Mouse (Mus musculus) CH12.LX (cell line): ENCODE measurements around the gene Sipa1l3. TPM values are rescaled to one million over a fixed set of nuclear protein-coding genes. Genes with fewer than 3 reads are reported as not detected.

Experiments
- DNase-seq: peaks from one replicate; pipeline ENCODE4 v3.0.0-alpha.2; 2013; ENCODE audit errors: extremely low read depth
- H3K27ac ChIP-seq: 2 replicates; pipeline ENCODE4 v1.5.1; 2012; ENCODE audit warnings: low read depth, mild to moderate bottlenecking, control low read depth, moderate library complexity; ENCODE audit not compliant: insufficient read depth
- H3K27me3 ChIP-seq: replicated peaks from 2 replicates; pipeline ENCODE3; 2012; ENCODE audit warnings: inconsistent platforms
- H3K36me3 ChIP-seq, 2 experiments: replicated peaks in 1 of 2; 2 replicates each; pipeline versions ENCODE3 to v1.6.1; 2012; ENCODE audit warnings: inconsistent platforms in 1 of 2, low read length in 1 of 2, mild to moderate bottlenecking in 1 of 2, mixed read lengths in 1 of 2, moderate library complexity in 1 of 2; ENCODE audit not compliant: control insufficient read depth in 1 of 2, insufficient read depth in 1 of 2
- H3K4me1 ChIP-seq, 2 experiments: 2 replicates each; pipeline ENCODE4 v1.6.1; 2012; ENCODE audit warnings: inconsistent platforms in 1 of 2, moderate library complexity in 1 of 2; ENCODE audit not compliant: insufficient read depth in 2 of 2, control insufficient read depth in 1 of 2
- H3K4me2 ChIP-seq: 2 replicates; pipeline ENCODE4 v1.6.1; 2012; ENCODE audit warnings: low read depth, mild to moderate bottlenecking, control low read depth; ENCODE audit not compliant: poor library complexity, insufficient read depth, severe bottlenecking
- H3K4me3 ChIP-seq, 3 experiments: fragments of 150-350 bp in 1 of 3; sonication (generic) in 1 of 3; replicated peaks in 1 of 3; 2 replicates each; pipeline versions ENCODE3 to v1.5.1; 2011 to 2012; ENCODE audit warnings: low read depth in 2 of 3, low read length in 2 of 3, mild to moderate bottlenecking in 2 of 3, moderate library complexity in 2 of 3, control low read depth in 1 of 3, improper control_type of control experiment in 1 of 3, inconsistent platforms in 1 of 3, mixed read lengths in 1 of 3; ENCODE audit not compliant: poor library complexity in 1 of 3
- H3K79me2 ChIP-seq: replicated peaks from 2 replicates; pipeline ENCODE4 v1.6.1; 2012; ENCODE audit warnings: mild to moderate bottlenecking, moderate library complexity; ENCODE audit not compliant: control insufficient read depth, poor library complexity, insufficient read depth, severe bottlenecking; ENCODE audit errors: extremely low read depth
- H3K9ac ChIP-seq: 2 replicates; pipeline ENCODE4 v1.6.1; 2012; ENCODE audit warnings: low read depth, mild to moderate bottlenecking, control low read depth, moderate library complexity; ENCODE audit not compliant: insufficient read depth
- H3K9me3 ChIP-seq: replicated peaks from 2 replicates; pipeline ENCODE3; 2012; ENCODE audit warnings: low read length, inconsistent platforms, mixed read lengths
- BHLHE40 ChIP-seq: IDR thresholded peaks from 2 replicates; pipeline ENCODE4 v1.6.1; 2011; ENCODE audit warnings: mild to moderate bottlenecking, low read depth, low read length, improper control_type of control experiment
- CHD1 ChIP-seq: IDR thresholded peaks from 2 replicates; pipeline ENCODE4 v1.6.1; 2012; ENCODE audit warnings: low read depth, low read length, improper control_type of control experiment, inconsistent platforms
- ELF1 ChIP-seq: IDR thresholded peaks from 2 replicates; pipeline ENCODE4 v1.6.1; 2014; ENCODE audit warnings: low read depth, mild to moderate bottlenecking, inconsistent platforms, low read length, improper control_type of control experiment
- EP300 ChIP-seq: IDR thresholded peaks from 2 replicates; pipeline ENCODE4 v1.6.1; 2011; ENCODE audit warnings: low read length, improper control_type of control experiment
- ETS1 ChIP-seq: conservative IDR thresholded peaks from 2 replicates; pipeline ENCODE4 v1.6.1; 2012; ENCODE audit warnings: low read depth, mild to moderate bottlenecking, inconsistent platforms, low read length, improper control_type of control experiment, moderate library complexity
- GABPA ChIP-seq: IDR thresholded peaks from 2 replicates; pipeline ENCODE4 v1.6.1; 2012; ENCODE audit warnings: low read depth, low read length, improper control_type of control experiment, inconsistent platforms; ENCODE audit not compliant: insufficient replicate concordance
- IRF4 ChIP-seq: IDR thresholded peaks from 2 replicates; pipeline ENCODE4 v1.6.1; 2014; ENCODE audit warnings: low read depth, mild to moderate bottlenecking, inconsistent platforms, low read length, improper control_type of control experiment
- JUN ChIP-seq: IDR thresholded peaks from 2 replicates; pipeline ENCODE4 v1.6.1; 2011; ENCODE audit warnings: low read depth, mild to moderate bottlenecking, low read length, improper control_type of control experiment, moderate library complexity; ENCODE audit not compliant: insufficient read depth
- KAT2A ChIP-seq: IDR thresholded peaks from 2 replicates; pipeline ENCODE4 v1.6.1; 2012; ENCODE audit warnings: low read length, improper control_type of control experiment, inconsistent platforms; ENCODE audit not compliant: insufficient replicate concordance
- MAFK ChIP-seq: IDR thresholded peaks from 2 replicates; pipeline ENCODE4 v1.6.1; 2011; ENCODE audit warnings: low read length, improper control_type of control experiment; ENCODE audit not compliant: insufficient replicate concordance
- MEF2A ChIP-seq: IDR thresholded peaks from 2 replicates; pipeline ENCODE4 v1.6.1; 2014; ENCODE audit warnings: low read depth, mild to moderate bottlenecking, inconsistent platforms, low read length, improper control_type of control experiment, borderline replicate concordance
- MXI1 ChIP-seq: IDR thresholded peaks from 2 replicates; pipeline ENCODE4 v1.6.1; 2011; ENCODE audit warnings: mild to moderate bottlenecking, low read depth, low read length, improper control_type of control experiment
- POLR2A ChIP-seq: IDR thresholded peaks from 2 replicates; pipeline ENCODE4 v1.6.1; 2011; ENCODE audit warnings: low read depth, mild to moderate bottlenecking, improper control_type of control experiment, low read length
- SIN3A ChIP-seq: IDR thresholded peaks from 2 replicates; pipeline ENCODE4 v1.6.1; 2012; ENCODE audit warnings: low read length, improper control_type of control experiment, inconsistent platforms
- SMC3 ChIP-seq: IDR thresholded peaks from 2 replicates; pipeline ENCODE4 v1.6.1; 2011; ENCODE audit warnings: low read depth, low read length, improper control_type of control experiment
- UBTF ChIP-seq: IDR thresholded peaks from 2 replicates; pipeline ENCODE4 v1.6.1; 2012; ENCODE audit warnings: low read depth, mild to moderate bottlenecking, inconsistent platforms, low read length, improper control_type of control experiment, moderate library complexity
- USF1 ChIP-seq: IDR thresholded peaks from 2 replicates; pipeline ENCODE4 v1.6.1; 2014; ENCODE audit warnings: low read depth, mild to moderate bottlenecking, inconsistent platforms, low read length, improper control_type of control experiment
- USF2 ChIP-seq: conservative IDR thresholded peaks from 2 replicates; pipeline ENCODE4 v1.6.1; 2011; ENCODE audit warnings: low read depth, low read length, improper control_type of control experiment
- ZMIZ1 ChIP-seq: IDR thresholded peaks from 2 replicates; pipeline ENCODE4 v1.6.1; 2012; ENCODE audit warnings: low read depth, mild to moderate bottlenecking, inconsistent platforms, low read length, improper control_type of control experiment
- dilution Hi-C: fragments of 300-500 bp; cut with MboI; formaldehyde crosslinking; loops from 2 replicates; pipeline ENCODE4 v1.14.3; 2020; ENCODE audit warnings: low sequenced_read_pairs; ENCODE audit not compliant: extremely low pct_unique_long_range_greater_than_20kb, extremely low pct_ligation_motif_present
- in situ Hi-C: fragments of 300-500 bp; cut with MboI; formaldehyde crosslinking; loops from 3 replicates; pipeline ENCODE4 v1.14.3; 2019; ENCODE audit warnings: low sequenced_read_pairs, low pct_ligation_motif_present, low pct_unique_long_range_greater_than_20kb, mixed read lengths
- polyA plus RNA-seq: library from polyadenylated mRNA; unstranded; fragments of >175 nt; gene quantifications from 2 replicates; pipeline ENCODE4 v1.2.1, GENCODE M21; 2012; ENCODE audit warnings: low read depth; ENCODE audit not compliant: insufficient read length
- total RNA-seq, 2 experiments: library from RNA; depleted of rRNA; stranded (reverse); fragments of 300-350 nt in 1 of 2; fragments of >200 nt in 1 of 2; gene quantifications; 2 replicates each; pipeline ENCODE4 v1.2.3; 2012 to 2014

Gene Sipa1l3
- total and polyA plus RNA-seq, 3 experiments: 1.6 to 8.8 (median 5.9) TPM

- in situ Hi-C loops (no loop called here), dilution Hi-C loops (no loop called here)
- no peak overlapping the region for H3K9ac ChIP-seq
- H3K27ac ChIP-seq: no peak overlapping the region
- 0 out of 4 replicates have a peak, but pooled peaks cover 0 to 5% of the 10 kb centered on the region in 2 experiments for H3K4me1 ChIP-seq
- no peak for DNase-seq
- H3K79me2 ChIP-seq: no peaks in the 10 kb centered on the region
- H3K9me3 ChIP-seq: no peaks in the 10 kb centered on the region
- no peaks in the 10 kb centered on the region for H3K36me3 ChIP-seq
- no peak for TF ChIP-seq SMC3
- no peak for TF ChIP-seq KAT2A
- TF ChIP-seq MAFK: no peak
- TF ChIP-seq CHD1: no peak
- TF ChIP-seq ZMIZ1: no peak
- TF ChIP-seq SIN3A: no peak
- no peak for TF ChIP-seq JUN
- TF ChIP-seq MXI1: no peak
- TF ChIP-seq USF2: no peak
- no peak for TF ChIP-seq GABPA
- H3K4me2 ChIP-seq: no peak overlapping the region
- no peak overlapping the region for H3K4me3 ChIP-seq
- no peaks in the 10 kb centered on the region for H3K27me3 ChIP-seq
These were observed 49.8 kb downstream of the Sipa1l3 start for GRCm38 (mm10) chr7:29468593-29468992.

- Histone ChIP-seq H3K4me2 (no peak overlapping the region), H3K9me3 (no peaks in the 10 kb centered on the region), H3K4me3 (no peak overlapping the region), H3K27me3 (no peaks in the 10 kb centered on the region), H3K79me2 (no peaks in the 10 kb centered on the region), H3K27ac (no peak overlapping the region), H3K36me3 (no peaks in the 10 kb centered on the region), H3K4me1 (no peaks in the 10 kb centered on the region), H3K9ac (no peak overlapping the region)
- no peak for TF ChIP-seq ELF1
- no peak for TF ChIP-seq CHD1
- TF ChIP-seq UBTF: no peak
- TF ChIP-seq ZMIZ1: no peak
- no peak for TF ChIP-seq USF1
- no peak for TF ChIP-seq KAT2A
- TF ChIP-seq MEF2A: no peak
- no peak for TF ChIP-seq POLR2A
- TF ChIP-seq ETS1: no peak
- no peak for TF ChIP-seq IRF4
- TF ChIP-seq BHLHE40: no peak
- no peak for TF ChIP-seq EP300
- dilution Hi-C loops: no loop called here
- in situ Hi-C loops: no loop called here
- no peak for DNase-seq
These were observed 51.9 kb downstream of the Sipa1l3 start for GRCm38 (mm10) chr7:29466585-29466984.
